Mouse (Mus musculus): ENCODE results near the gene Cdk14. TPM values are rescaled to one million over a fixed set of nuclear protein-coding genes. Genes with fewer than 3 reads are reported as not detected.

Cdk14 gene
- polyA plus RNA-seq, 1 experiment = 2.9 TPM

- no peaks in the 10 kb centered on the region for H3K36me3 ChIP-seq (ENCODE audit: control insufficient read depth, insufficient read depth, low read length)
- H3K4me1 ChIP-seq (ENCODE audit: control insufficient read depth, insufficient read depth, insufficient read length) = no peaks in the 10 kb centered on the region
- 76% methylated on average over 14 of the region's 14 CpGs for WGBS
- no peak overlapping the region for H3K27ac ChIP-seq (ENCODE audit: insufficient read depth, low read length)
- TF ChIP-seq CTCF (IDR thresholded peaks at IDR 0.05; ENCODE audit: extremely low read depth, insufficient read depth, insufficient read length, insufficient replicate concordance) = no peak
- TF ChIP-seq POLR2A (IDR thresholded peaks at IDR 0.05; ENCODE audit: low read depth, low read length) = no peak
- H3K4me3 ChIP-seq (ENCODE audit: extremely low read depth, insufficient read depth, insufficient read length) = no peak overlapping the region
- H3K27me3 ChIP-seq (ENCODE audit: control insufficient read depth, insufficient read depth, low read length) = no peaks in the 10 kb centered on the region
- no peak for DNase-seq (ENCODE audit: low read depth in 1 of 2, low spot score in 2 of 2)
Measured at GRCm38 (mm10) chr5:5368389-5369164, 51.5 kb downstream of the Cdk14 start.

GRCm38 (mm10) chr5:5367550-5367949, 52.6 kb downstream of the Cdk14 start:
- 80% methylated on average over 8 of the region's 8 CpGs for WGBS
- TF ChIP-seq CTCF (IDR thresholded peaks at IDR 0.05; ENCODE audit: extremely low read depth, insufficient read depth, insufficient read length, insufficient replicate concordance) = no peak
- no peak for TF ChIP-seq POLR2A (IDR thresholded peaks at IDR 0.05; ENCODE audit: low read depth, low read length)

GRCm38 (mm10) chr5:5365285-5366076, 54.6 kb downstream of the Cdk14 start:
- H3K4me3 ChIP-seq (ENCODE audit: extremely low read depth, insufficient read depth, insufficient read length) = no peak overlapping the region
- H3K36me3 ChIP-seq (ENCODE audit: control insufficient read depth, insufficient read depth, low read length) = no peaks in the 10 kb centered on the region
- no peaks in the 10 kb centered on the region for H3K27me3 ChIP-seq (ENCODE audit: control insufficient read depth, insufficient read depth, low read length)
- H3K27ac ChIP-seq (ENCODE audit: insufficient read depth, low read length) = no peak overlapping the region
- DNase-seq (ENCODE audit: low read depth in 1 of 2, low spot score in 2 of 2) = no peak
- WGBS = 78% methylated on average over 14 of the region's 14 CpGs
- TF ChIP-seq POLR2A (IDR thresholded peaks at IDR 0.05; ENCODE audit: low read depth, low read length) = no peak
- TF ChIP-seq CTCF (IDR thresholded peaks at IDR 0.05; ENCODE audit: extremely low read depth, insufficient read depth, insufficient read length, insufficient replicate concordance) = no peak
- H3K4me1 ChIP-seq (ENCODE audit: control insufficient read depth, insufficient read depth, insufficient read length) = no peaks in the 10 kb centered on the region

More at GRCm38 (mm10) chr5:5367550-5367949, 52.6 kb downstream of the Cdk14 start:
- Histone ChIP-seq H3K4me1 (ENCODE audit: control insufficient read depth, insufficient read depth, insufficient read length) (no peaks in the 10 kb centered on the region), H3K27me3 (ENCODE audit: control insufficient read depth, insufficient read depth, low read length) (no peaks in the 10 kb centered on the region), H3K36me3 (ENCODE audit: control insufficient read depth, insufficient read depth, low read length) (no peaks in the 10 kb centered on the region), H3K27ac (ENCODE audit: insufficient read depth, low read length) (no peak overlapping the region), H3K4me3 (ENCODE audit: extremely low read depth, insufficient read depth, insufficient read length) (no peak overlapping the region)
- no peak for DNase-seq (ENCODE audit: low read depth in 1 of 2, low spot score in 2 of 2)

GRCm38 (mm10) chr5:5361684-5362083, 58.4 kb downstream of the Cdk14 start:
- H3K36me3 ChIP-seq (ENCODE audit: control insufficient read depth, insufficient read depth, low read length) = no peaks in the 10 kb centered on the region
- H3K27ac ChIP-seq (ENCODE audit: insufficient read depth, low read length) = no peak overlapping the region
- H3K27me3 ChIP-seq (ENCODE audit: control insufficient read depth, insufficient read depth, low read length) = no peaks in the 10 kb centered on the region
- 94% methylated on average over 3 of the region's 3 CpGs for WGBS
- no peak for TF ChIP-seq POLR2A (IDR thresholded peaks at IDR 0.05; ENCODE audit: low read depth, low read length)
- TF ChIP-seq CTCF (IDR thresholded peaks at IDR 0.05; ENCODE audit: extremely low read depth, insufficient read depth, insufficient read length, insufficient replicate concordance) = no peak
- no peak for DNase-seq (ENCODE audit: low read depth in 1 of 2, low spot score in 2 of 2)
- H3K4me3 ChIP-seq (ENCODE audit: extremely low read depth, insufficient read depth, insufficient read length) = no peak overlapping the region
- H3K4me1 ChIP-seq (ENCODE audit: control insufficient read depth, insufficient read depth, insufficient read length) = no peaks in the 10 kb centered on the region

GRCm38 (mm10) chr5:5360338-5360737, 59.8 kb downstream of the Cdk14 start:
- Histone ChIP-seq H3K36me3 (ENCODE audit: control insufficient read depth, insufficient read depth, low read length) (no peaks in the 10 kb centered on the region), H3K4me3 (ENCODE audit: extremely low read depth, insufficient read depth, insufficient read length) (no peak overlapping the region), H3K27ac (ENCODE audit: insufficient read depth, low read length) (no peak overlapping the region), H3K27me3 (ENCODE audit: control insufficient read depth, insufficient read depth, low read length) (no peaks in the 10 kb centered on the region), H3K4me1 (ENCODE audit: control insufficient read depth, insufficient read depth, insufficient read length) (no peaks in the 10 kb centered on the region)
- WGBS = 86% methylated on average over 5 of the region's 5 CpGs
- DNase-seq (ENCODE audit: low read depth in 1 of 2, low spot score in 2 of 2) = no peak
- TF ChIP-seq CTCF (IDR thresholded peaks at IDR 0.05; ENCODE audit: extremely low read depth, insufficient read depth, insufficient read length, insufficient replicate concordance) (no peak), POLR2A (IDR thresholded peaks at IDR 0.05; ENCODE audit: low read depth, low read length) (no peak)

GRCm38 (mm10) chr5:5359915-5360314, 60.2 kb downstream of the Cdk14 start:
- Histone ChIP-seq H3K4me3 (ENCODE audit: extremely low read depth, insufficient read depth, insufficient read length) (no peak overlapping the region), H3K27ac (ENCODE audit: insufficient read depth, low read length) (no peak overlapping the region), H3K36me3 (ENCODE audit: control insufficient read depth, insufficient read depth, low read length) (no peaks in the 10 kb centered on the region), H3K27me3 (ENCODE audit: control insufficient read depth, insufficient read depth, low read length) (no peaks in the 10 kb centered on the region), H3K4me1 (ENCODE audit: control insufficient read depth, insufficient read depth, insufficient read length) (no peaks in the 10 kb centered on the region)
- TF ChIP-seq CTCF (IDR thresholded peaks at IDR 0.05; ENCODE audit: extremely low read depth, insufficient read depth, insufficient read length, insufficient replicate concordance) (no peak), POLR2A (IDR thresholded peaks at IDR 0.05; ENCODE audit: low read depth, low read length) (no peak)
- DNase-seq (ENCODE audit: low read depth in 1 of 2, low spot score in 2 of 2) = no peak
- 78% methylated on average over 3 of the region's 3 CpGs for WGBS

Data from spleen, adult 2 months (tissue).